Mouse (Mus musculus) heart, adult 2 months (tissue): ENCODE measurements around the gene Fgd5.

Experiments
- CTCF ChIP-seq: fragments of 200-600 bp; IDR thresholded peaks from 2 replicates; pipeline ENCODE4 v1.8.1; 2022; ENCODE audit warnings: antibody characterized with exemption, mild to moderate bottlenecking, moderate library complexity
- POLR2A ChIP-seq: fragments of 200-500 bp; IDR thresholded peaks from 2 replicates; pipeline ENCODE4 v1.6.1; 2011; ENCODE audit warnings: mild to moderate bottlenecking, low read depth, low read length, control low read depth; ENCODE audit not compliant: insufficient read depth

- TF ChIP-seq CTCF (no peak), POLR2A (no peak)
Measured at GRCm38 (mm10) chr6:92034713-92035112, 56.0 kb downstream of the Fgd5 start.
